ENCODE assay signal across 8 mouse cellular contexts in genomic region chr6:108735910-108736750, GRCm38 (mm10). TPM values are rescaled to one million over a fixed set of nuclear protein-coding genes. Genes with fewer than 3 reads are reported as not detected.
DNase-seq lines count a peak whose midpoint lies in the region; ATAC-seq and TF ChIP-seq lines count a peak whose summit lies in the region.

No protein-coding gene starts in this region.

- H3K4me3 ChIP-seq in cortical plate, adult 2 months (ENCODE audit: insufficient read depth, low read length) = no peak overlapping the region
- no peak overlapping the region for H3K4me3 ChIP-seq in liver, adult 2 months (ENCODE audit: insufficient read depth, low read depth, low read length)
- H3K4me3 ChIP-seq in stomach, postnatal 0 days (ENCODE audit: low read depth, low read length) = no peak overlapping the region

- 49% methylated on average over 9 of the region's 9 CpGs for WGBS in liver, adult 2 months
- 49% methylated on average over 9 of the region's 9 CpGs for WGBS in stomach, postnatal 0 days

- no peaks in the 10 kb centered on the region for H3K9me3 ChIP-seq in stomach, postnatal 0 days (ENCODE audit: control insufficient read depth, low read length)

- H3K79me2 ChIP-seq in liver, adult 2 months (ENCODE audit: control insufficient read depth, insufficient read depth, low read length) = no peaks in the 10 kb centered on the region

- H3K27ac ChIP-seq in cortical plate, adult 2 months (ENCODE audit: insufficient read depth, low read length) = no peak overlapping the region
- no peak overlapping the region for H3K27ac ChIP-seq in liver, adult 2 months (replicated peaks; ENCODE audit: insufficient read depth, low read depth, low read length)
- no peak overlapping the region for H3K27ac ChIP-seq in stomach, postnatal 0 days (replicated peaks)

- no peaks in the 10 kb centered on the region for H3K27me3 ChIP-seq in liver, adult 2 months (ENCODE audit: control insufficient read depth, insufficient read depth, low read length)
- H3K27me3 ChIP-seq in stomach, postnatal 0 days (ENCODE audit: control insufficient read depth, insufficient read depth, low read length) = no peaks in the 10 kb centered on the region

- peak; percentile 88 for TF ChIP-seq CTCF in cortical plate, adult 2 months (IDR thresholded peaks at IDR 0.05; ENCODE audit: extremely low read depth, insufficient read depth, low read length)
- peak; percentile 52 for TF ChIP-seq CTCF in liver, adult 2 months (IDR thresholded peaks at IDR 0.05; ENCODE audit: low read depth, low read length)
- peak; percentile 87 for TF ChIP-seq CTCF in stomach, postnatal 0 days (IDR thresholded peaks at IDR 0.05; ENCODE audit: low read depth)

- H3K4me2 ChIP-seq in stomach, postnatal 0 days (replicated peaks; ENCODE audit: low read depth) = no peak overlapping the region

- no peak for TF ChIP-seq POLR2A in cortical plate, adult 2 months (IDR thresholded peaks at IDR 0.05; ENCODE audit: extremely low read depth, insufficient read depth, low read length)
- TF ChIP-seq POLR2A in liver, adult 2 months (IDR thresholded peaks at IDR 0.05; ENCODE audit: extremely low read depth, insufficient read depth, low read length) = no peak

- peaks cover 3% of the 10 kb centered on the region for H3K4me1 ChIP-seq in cortical plate, adult 2 months (ENCODE audit: control insufficient read depth, insufficient read depth, low read length)
- no peaks in the 10 kb centered on the region for H3K4me1 ChIP-seq in liver, adult 2 months (ENCODE audit: control insufficient read depth, insufficient read depth, low read length)
- H3K4me1 ChIP-seq in stomach, postnatal 0 days (replicated peaks; ENCODE audit: control insufficient read depth, insufficient read depth) = no peaks in the 10 kb centered on the region

- peak; percentile 65; the same call in 1 of the 2 replicates for ATAC-seq in stomach, postnatal 0 days (ENCODE audit: low FRiP score, low TSS enrichment)

- no peak for TF ChIP-seq EP300 in stomach, postnatal 0 days (optimal IDR thresholded peaks at IDR 0.05)

- peak; percentile 89 for DNase-seq in A20 (ENCODE audit: low read depth, low spot score)
- DNase-seq in adipocyte (ENCODE audit: low spot score) = peak; percentile 87
- peak; percentile 25 to 57 for DNase-seq in gastrocnemius, postnatal 36 days
- DNase-seq in kidney, postnatal 10 days = peak; percentile 87
- peak; percentile 58 for DNase-seq in liver, adult 2 months (ENCODE audit: extremely low read depth, low read depth, low spot score)
- peak; percentile 66 for DNase-seq in neural tube, embryonic 10.5 days (ENCODE audit: extremely low spot score, low spot score)
- DNase-seq in stomach, postnatal 0 days (ENCODE audit: low spot score) = peak; percentile 80

- intact Hi-C loops in gastrocnemius, postnatal 36 days (cut with DNase I) = loop anchor here (2.0 to 5.0 kb wide), 2 partner anchors 317 to 639 kb away; no protein-coding TSS in a partner anchor

- H3K36me3 ChIP-seq in liver, adult 2 months (ENCODE audit: control insufficient read depth, insufficient read depth, low read length) = no peaks in the 10 kb centered on the region
- no peaks in the 10 kb centered on the region for H3K36me3 ChIP-seq in stomach, postnatal 0 days (ENCODE audit: control insufficient read depth, insufficient read depth, low read length)

- H3K9ac ChIP-seq in liver, adult 2 months (ENCODE audit: low read depth, low read length) = no peak overlapping the region
- H3K9ac ChIP-seq in stomach, postnatal 0 days (ENCODE audit: low read length) = no peak overlapping the region

RNA-seq across cellular contexts. Expression of gene Arl8b, which starts 46.8 kb away (rescaled TPM):
- polyA plus RNA-seq in cortical plate, adult 2 months (2012; rRNA removed) = 82.1 and 83.6 TPM in 2 replicates
- total RNA-seq in gastrocnemius, postnatal 36 days (2021) = 100 to 1,000 TPM in 1 of 2 experiments, 10 to 100 TPM in 1; 94.7 to 103 TPM
- 24.2 and 27.7 TPM in 2 replicates for total RNA-seq in liver, adult 2 months (2014; rRNA removed)
- 8.9 and 10.3 TPM in 2 replicates for polyA plus RNA-seq in liver, adult 2 months (2012; rRNA removed)
- 57.5 and 60.5 TPM in 2 replicates for polyA plus RNA-seq in stomach, postnatal 0 days (2015; fragmentation: Nextera tagmentation; extraction: Ambion mirVana)
